Mouse (Mus musculus): ENCODE measurements at regions not wholly inside any gene's neighbourhood (a gene's known extent, or its start where the extent isn't known, plus 50 kb on each side); places are given as distances from the start of the nearest gene placed in this dataset.
"Not testable (repeated sequence)": the region's sequence is repeated elsewhere in the genome, so short reads cannot be mapped to it uniquely, and the experiment has no call there.

GRCm38 (mm10) chr19:27601551-27601950 lies 171.9 kb upstream of the Pum3 start:
- in situ Hi-C loops (cut with MboI; ENCODE audit: low pct_ligation_motif_present, low pct_unique_long_range_greater_than_20kb, low sequenced_read_pairs), result no loop called here
- H3K79me2 ChIP-seq (replicated peaks; ENCODE audit: control insufficient read depth, extremely low read depth, insufficient read depth, poor library complexity, severe bottlenecking), result no peaks in the 10 kb centered on the region
- no peak overlapping the region for H3K4me3 ChIP-seq (replicated peaks in 1 of 3; ENCODE audit: low read depth in 2 of 3, low read length in 2 of 3, poor library complexity in 1 of 3)
- no peak overlapping the region for H3K9ac ChIP-seq (ENCODE audit: insufficient read depth, low read depth)
- H3K27me3 ChIP-seq (replicated peaks), result no peaks in the 10 kb centered on the region
- TF ChIP-seq ELF1 (IDR thresholded peaks at IDR 0.05; ENCODE audit: low read depth, low read length), result no peak
- TF ChIP-seq JUND (conservative IDR thresholded peaks at IDR 0.05; ENCODE audit: low read depth, low read length), result no peak
- TF ChIP-seq MAZ (IDR thresholded peaks at IDR 0.05; ENCODE audit: low read depth, low read length), result no peak
- no peak for TF ChIP-seq BHLHE40 (IDR thresholded peaks at IDR 0.05; ENCODE audit: low read depth, low read length)
- no peak for TF ChIP-seq ETS1 (conservative IDR thresholded peaks at IDR 0.05; ENCODE audit: low read depth, low read length)
- no peak for TF ChIP-seq RAD21 (IDR thresholded peaks at IDR 0.05; ENCODE audit: low read depth, low read length)
- H3K27ac ChIP-seq (ENCODE audit: insufficient read depth, low read depth), result no peak overlapping the region
- no peaks in the 10 kb centered on the region for H3K9me3 ChIP-seq (replicated peaks; ENCODE audit: low read length)
- dilution Hi-C loops (cut with MboI; ENCODE audit: extremely low pct_ligation_motif_present, extremely low pct_unique_long_range_greater_than_20kb, low sequenced_read_pairs), result no loop called here
- no peaks in the 10 kb centered on the region for H3K4me1 ChIP-seq (ENCODE audit: control insufficient read depth in 1 of 2, insufficient read depth in 2 of 2)
- H3K4me2 ChIP-seq (ENCODE audit: insufficient read depth, low read depth, poor library complexity, severe bottlenecking), result no peak overlapping the region
- no peak for DNase-seq (ENCODE audit: extremely low read depth)
- H3K36me3 ChIP-seq (replicated peaks in 1 of 2; ENCODE audit: control insufficient read depth in 1 of 2, insufficient read depth in 1 of 2, low read length in 1 of 2), result no peaks in the 10 kb centered on the region

- H3K4me3 ChIP-seq (replicated peaks in 1 of 3; ENCODE audit: low read depth in 2 of 3, low read length in 2 of 3, poor library complexity in 1 of 3); in situ Hi-C loops (cut with MboI; ENCODE audit: low pct_ligation_motif_present, low pct_unique_long_range_greater_than_20kb, low sequenced_read_pairs); DNase-seq (ENCODE audit: extremely low read depth); H3K27me3 ChIP-seq (replicated peaks); H3K79me2 ChIP-seq (replicated peaks; ENCODE audit: control insufficient read depth, extremely low read depth, insufficient read depth, poor library complexity, severe bottlenecking); H3K4me2 ChIP-seq (ENCODE audit: insufficient read depth, low read depth, poor library complexity, severe bottlenecking); H3K27ac ChIP-seq (ENCODE audit: insufficient read depth, low read depth); H3K36me3 ChIP-seq (replicated peaks in 1 of 2; ENCODE audit: control insufficient read depth in 1 of 2, insufficient read depth in 1 of 2, low read length in 1 of 2); H3K9ac ChIP-seq (ENCODE audit: insufficient read depth, low read depth); H3K4me1 ChIP-seq (ENCODE audit: control insufficient read depth in 1 of 2, insufficient read depth in 2 of 2); H3K9me3 ChIP-seq (replicated peaks; ENCODE audit: low read length); dilution Hi-C loops (cut with MboI; ENCODE audit: extremely low pct_ligation_motif_present, extremely low pct_unique_long_range_greater_than_20kb, low sequenced_read_pairs): not testable (repeated sequence)
Observed at GRCm38 (mm10) chr19:27600386-27600785, 170.8 kb upstream of the Pum3 start.

GRCm38 (mm10) chr19:27599639-27600308 lies 170.1 kb upstream of the Pum3 start:
- no peaks in the 10 kb centered on the region for H3K36me3 ChIP-seq (replicated peaks in 1 of 2; ENCODE audit: control insufficient read depth in 1 of 2, insufficient read depth in 1 of 2, low read length in 1 of 2)
- no peaks in the 10 kb centered on the region for H3K27me3 ChIP-seq (replicated peaks)
- no peak overlapping the region for H3K4me2 ChIP-seq (ENCODE audit: insufficient read depth, low read depth, poor library complexity, severe bottlenecking)
- H3K9me3 ChIP-seq (replicated peaks; ENCODE audit: low read length), result no peaks in the 10 kb centered on the region
- dilution Hi-C loops (cut with MboI; ENCODE audit: extremely low pct_ligation_motif_present, extremely low pct_unique_long_range_greater_than_20kb, low sequenced_read_pairs) (no loop called here), in situ Hi-C loops (cut with MboI; ENCODE audit: low pct_ligation_motif_present, low pct_unique_long_range_greater_than_20kb, low sequenced_read_pairs) (no loop called here)
- no peaks in the 10 kb centered on the region for H3K79me2 ChIP-seq (replicated peaks; ENCODE audit: control insufficient read depth, extremely low read depth, insufficient read depth, poor library complexity, severe bottlenecking)
- no peaks in the 10 kb centered on the region for H3K4me1 ChIP-seq (ENCODE audit: control insufficient read depth in 1 of 2, insufficient read depth in 2 of 2)
- no peak for DNase-seq (ENCODE audit: extremely low read depth)
- no peak overlapping the region for H3K9ac ChIP-seq (ENCODE audit: insufficient read depth, low read depth)
- no peak for TF ChIP-seq ZNF384 (IDR thresholded peaks at IDR 0.05; ENCODE audit: low read depth, low read length)
- TF ChIP-seq POLR2AphosphoS2 (IDR thresholded peaks at IDR 0.05; ENCODE audit: low read depth, low read length), result no peak
- TF ChIP-seq RAD21 (IDR thresholded peaks at IDR 0.05; ENCODE audit: low read depth, low read length), result no peak
- TF ChIP-seq NELFE (IDR thresholded peaks at IDR 0.05; ENCODE audit: low read depth, low read length), result no peak
- no peak for TF ChIP-seq ZMIZ1 (IDR thresholded peaks at IDR 0.05; ENCODE audit: low read depth, low read length)
- no peak for TF ChIP-seq RCOR1 (conservative IDR thresholded peaks at IDR 0.05; ENCODE audit: low read depth, low read length)
- no peak for TF ChIP-seq UBTF (IDR thresholded peaks at IDR 0.05; ENCODE audit: low read depth, low read length)
- no peak for TF ChIP-seq CTCF (conservative IDR thresholded peaks at IDR 0.05 in 1 of 2, IDR thresholded peaks at IDR 0.05 in 1 of 2; ENCODE audit: low read depth in 2 of 2, low read length in 2 of 2)
- TF ChIP-seq ZC3H11A (IDR thresholded peaks at IDR 0.05; ENCODE audit: low read depth, low read length), result no peak
- TF ChIP-seq MEF2A (IDR thresholded peaks at IDR 0.05; ENCODE audit: borderline replicate concordance, low read depth, low read length), result no peak
- TF ChIP-seq SMC3 (IDR thresholded peaks at IDR 0.05; ENCODE audit: low read depth, low read length), result no peak
- no peak for TF ChIP-seq USF1 (IDR thresholded peaks at IDR 0.05; ENCODE audit: low read depth, low read length)
- no peak for TF ChIP-seq MXI1 (IDR thresholded peaks at IDR 0.05; ENCODE audit: low read depth, low read length)
- TF ChIP-seq HCFC1 (IDR thresholded peaks at IDR 0.05; ENCODE audit: low read depth, low read length), result no peak
- TF ChIP-seq MYC (IDR thresholded peaks at IDR 0.05; ENCODE audit: low read depth, low read length), result no peak
- TF ChIP-seq CHD1 (IDR thresholded peaks at IDR 0.05; ENCODE audit: low read depth, low read length), result no peak
- TF ChIP-seq SIN3A (IDR thresholded peaks at IDR 0.05; ENCODE audit: low read length), result no peak
- no peak overlapping the region for H3K4me3 ChIP-seq (replicated peaks in 1 of 3; ENCODE audit: low read depth in 2 of 3, low read length in 2 of 3, poor library complexity in 1 of 3)
- H3K27ac ChIP-seq (ENCODE audit: insufficient read depth, low read depth), result no peak overlapping the region

All from CH12.LX (cell line).